Mouse (Mus musculus) kidney, adult 2 months (tissue): ENCODE results near the gene Rasgrp2.

Experiments
- CTCF ChIP-seq: fragments of 200-500 bp; conservative IDR thresholded peaks from 2 replicates; pipeline ENCODE4 v1.5.1; 2011; ENCODE audit warnings: low read depth, mild to moderate bottlenecking, control low read depth, low read length, moderate library complexity, mixed read lengths; ENCODE audit not compliant: insufficient read depth, insufficient read length
- POLR2A ChIP-seq: fragments of 200-500 bp; IDR thresholded peaks from one replicate; pipeline ENCODE4 v1.6.1; 2011; ENCODE audit warnings: low read depth, low read length, control low read depth

- TF ChIP-seq CTCF (no peak), POLR2A (no peak)
Measured at GRCm38 (mm10) chr19:6416894-6417761, 18.0 kb downstream of the Rasgrp2 start.
